Mouse (Mus musculus) thymus, postnatal 14 days (tissue): ENCODE measurements around the gene Arhgef28.

Experiments
- DNase-seq: peaks from one replicate; pipeline ENCODE4 v3.0.0; 2021

Gene Arhgef28

DNA sequence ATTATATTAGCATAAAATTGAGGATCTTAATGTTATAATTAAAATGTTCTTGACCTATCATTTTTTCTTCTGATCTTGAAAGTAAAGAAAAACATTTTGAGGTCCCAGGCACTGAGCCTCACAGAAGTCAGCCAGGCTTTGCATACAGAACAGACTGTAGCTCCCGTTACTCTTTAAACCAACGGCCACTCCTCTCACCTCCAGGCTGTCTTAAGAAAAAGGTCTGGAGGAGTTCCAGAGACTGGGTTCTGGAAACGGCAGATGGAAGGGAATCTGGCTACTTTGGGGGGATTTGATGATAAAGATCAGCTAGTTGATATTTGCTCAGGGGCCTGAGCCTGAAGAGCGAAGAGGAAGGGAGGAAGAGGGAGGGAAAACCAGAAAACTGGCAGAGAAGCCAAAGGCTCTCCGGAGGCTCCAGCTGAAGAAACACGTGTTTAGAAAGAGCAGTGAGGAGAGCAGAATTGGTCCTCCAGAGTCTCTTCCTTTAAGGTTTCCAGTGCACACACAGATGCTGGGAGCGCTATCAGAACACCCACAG is 251.2 kb downstream of the Arhgef28 start:
- DNase-seq, result no peak

DNA sequence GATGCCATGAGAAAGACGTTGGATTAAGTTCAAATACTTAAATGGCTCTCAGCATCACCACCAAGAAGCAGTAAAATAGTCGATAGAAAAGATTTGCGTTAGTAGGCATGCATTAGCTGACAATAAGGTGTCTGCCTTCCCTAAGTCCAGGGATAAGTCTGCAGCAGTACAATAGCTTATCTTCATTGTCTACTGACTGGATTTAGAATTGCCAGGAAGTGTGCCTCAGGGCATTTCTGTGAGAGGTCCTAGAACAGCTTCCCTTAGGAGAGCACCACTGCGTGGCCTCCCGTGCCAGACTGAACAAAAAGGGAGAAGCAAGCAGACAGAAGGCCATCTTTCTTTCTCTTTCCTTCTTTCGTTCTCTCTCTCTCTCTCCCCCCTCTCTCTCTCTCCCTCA is 252.2 kb downstream of the Arhgef28 start:
- no peak for DNase-seq

DNA sequence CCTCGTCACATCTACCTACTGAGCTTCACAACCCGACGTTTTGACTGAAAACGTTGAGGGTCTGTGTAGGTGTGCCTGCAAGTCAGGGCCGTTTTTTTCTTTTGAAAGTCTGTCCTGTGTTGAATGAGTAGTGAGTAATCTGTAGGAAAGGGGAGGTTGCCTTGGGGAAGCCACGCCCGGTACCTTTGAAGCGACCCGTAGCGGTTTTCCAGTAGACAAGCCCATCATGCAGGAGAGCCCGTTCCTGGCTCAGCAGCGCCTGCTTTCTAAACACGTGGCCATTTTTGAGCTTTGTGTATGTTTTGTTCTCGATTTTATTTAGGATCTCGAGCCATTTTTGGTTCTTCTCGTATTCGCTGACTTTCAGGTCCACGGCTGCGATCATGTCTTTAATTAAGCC is 252.7 kb downstream of the Arhgef28 start:
- DNase-seq, result no peak

DNA sequence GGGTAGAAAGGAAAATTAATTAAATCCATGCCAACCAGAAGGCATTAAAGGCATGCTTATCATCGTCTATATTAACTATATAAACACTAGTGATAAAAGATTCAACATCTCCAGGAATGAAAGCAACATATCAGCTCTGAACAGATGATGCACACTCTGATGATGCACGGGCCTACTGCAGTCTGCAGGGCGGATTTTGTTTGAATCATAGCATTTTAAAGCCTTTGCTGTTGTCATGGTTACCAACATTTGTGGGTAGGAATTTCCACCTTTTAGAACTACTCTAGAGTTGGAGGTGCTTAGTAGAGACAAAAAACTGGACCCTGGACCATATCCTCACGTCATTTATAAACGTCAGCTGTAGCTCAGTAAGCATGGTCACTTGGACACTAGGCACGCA is 257.4 kb downstream of the Arhgef28 start:
- DNase-seq, result no peak

DNA sequence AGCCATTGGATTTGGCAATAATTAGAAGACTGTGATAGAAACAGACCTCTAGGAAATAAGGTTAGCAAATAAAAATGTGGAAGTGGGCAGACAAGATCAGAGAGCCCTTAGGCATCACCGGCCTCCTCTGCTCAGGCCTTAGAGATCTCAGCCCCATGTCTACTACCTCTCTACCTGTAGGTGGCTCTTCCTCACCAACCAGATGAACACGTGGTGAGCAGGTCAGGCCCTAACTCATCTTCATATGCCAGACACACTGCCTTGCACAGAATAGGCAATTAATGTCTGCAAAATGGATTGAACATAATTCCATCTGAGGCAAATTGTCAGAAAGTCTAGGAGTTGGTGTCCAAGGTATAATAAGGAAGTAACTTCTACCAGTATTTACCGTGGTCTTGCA is 258.6 kb downstream of the Arhgef28 start:
- no peak for DNase-seq

DNA sequence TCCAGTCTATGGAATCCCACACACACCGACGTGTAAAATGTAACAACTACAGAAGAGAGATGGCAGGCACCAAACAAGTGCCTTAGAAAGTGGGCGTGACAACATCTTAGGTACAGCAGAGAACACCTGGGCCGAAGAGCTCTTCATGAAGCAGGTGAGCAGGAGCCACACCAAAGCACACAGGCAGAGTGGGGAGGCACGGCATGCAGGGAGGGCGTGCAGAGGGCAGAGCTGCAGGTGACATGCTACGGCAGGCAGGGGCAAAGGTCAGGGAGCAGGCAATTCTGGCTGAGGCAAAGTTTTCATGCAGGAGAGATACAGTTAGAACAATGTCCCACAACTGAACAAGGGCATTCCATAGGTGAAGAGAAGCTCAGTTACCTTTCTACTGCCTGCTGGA is 259.8 kb downstream of the Arhgef28 start:
- no peak for DNase-seq

DNA sequence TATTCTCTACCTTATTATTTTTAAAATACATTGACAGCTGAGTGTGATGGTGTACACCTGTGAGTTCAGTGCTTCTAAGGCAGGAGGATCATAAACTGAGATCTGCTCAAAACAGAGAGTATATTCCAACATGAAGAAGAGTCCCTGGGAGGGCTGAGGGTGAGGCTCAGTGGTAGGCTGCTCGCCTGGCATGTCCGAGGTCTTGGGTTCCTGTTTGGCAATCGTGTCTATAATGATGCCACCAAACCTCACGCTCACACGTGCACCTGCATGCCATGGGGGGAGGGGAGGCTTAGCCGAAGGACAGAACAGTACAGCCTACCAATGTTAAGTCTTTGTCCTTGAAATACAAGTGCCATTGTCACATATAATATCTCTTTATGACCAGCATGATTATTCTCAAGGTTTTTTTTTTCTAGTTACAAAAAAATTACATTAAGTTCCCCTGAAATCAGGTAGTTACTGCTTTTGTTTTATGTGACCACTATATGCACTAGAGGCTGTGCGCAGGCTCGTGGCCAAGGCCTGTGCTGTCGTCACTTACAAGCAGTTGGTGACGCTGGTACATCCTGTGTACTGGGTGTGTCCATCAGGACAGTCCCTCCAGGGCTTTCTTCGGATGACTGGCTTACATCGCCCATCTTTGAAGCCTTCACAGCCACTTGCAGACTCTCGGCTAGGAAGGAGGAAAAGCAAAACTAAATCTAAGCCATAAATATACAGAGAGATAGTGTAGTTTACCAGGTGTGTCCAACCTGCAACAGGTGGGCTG is 264.1 kb downstream of the Arhgef28 start:
- peak; percentile 26 for DNase-seq

DNA sequence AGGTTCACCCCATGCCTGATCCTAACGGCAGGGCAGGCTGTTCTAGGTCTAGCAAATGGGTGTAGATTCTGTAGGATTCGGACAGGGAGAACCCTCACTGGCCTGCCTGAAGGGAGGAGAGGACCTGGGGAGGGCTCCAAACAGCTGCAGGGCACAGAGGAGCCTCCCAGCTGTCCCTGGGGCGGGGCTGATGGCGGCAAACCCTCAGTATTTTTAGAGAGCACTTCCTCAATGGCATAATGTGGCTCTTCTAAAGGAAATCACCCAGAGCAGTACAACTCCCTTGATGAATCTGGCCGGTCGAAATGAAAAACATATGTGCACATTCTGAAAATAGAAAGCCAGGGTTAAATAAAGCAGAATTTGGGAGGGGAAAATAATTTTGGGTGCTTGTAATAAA is 265.1 kb downstream of the Arhgef28 start:
- DNase-seq, result peak; percentile 31

DNA sequence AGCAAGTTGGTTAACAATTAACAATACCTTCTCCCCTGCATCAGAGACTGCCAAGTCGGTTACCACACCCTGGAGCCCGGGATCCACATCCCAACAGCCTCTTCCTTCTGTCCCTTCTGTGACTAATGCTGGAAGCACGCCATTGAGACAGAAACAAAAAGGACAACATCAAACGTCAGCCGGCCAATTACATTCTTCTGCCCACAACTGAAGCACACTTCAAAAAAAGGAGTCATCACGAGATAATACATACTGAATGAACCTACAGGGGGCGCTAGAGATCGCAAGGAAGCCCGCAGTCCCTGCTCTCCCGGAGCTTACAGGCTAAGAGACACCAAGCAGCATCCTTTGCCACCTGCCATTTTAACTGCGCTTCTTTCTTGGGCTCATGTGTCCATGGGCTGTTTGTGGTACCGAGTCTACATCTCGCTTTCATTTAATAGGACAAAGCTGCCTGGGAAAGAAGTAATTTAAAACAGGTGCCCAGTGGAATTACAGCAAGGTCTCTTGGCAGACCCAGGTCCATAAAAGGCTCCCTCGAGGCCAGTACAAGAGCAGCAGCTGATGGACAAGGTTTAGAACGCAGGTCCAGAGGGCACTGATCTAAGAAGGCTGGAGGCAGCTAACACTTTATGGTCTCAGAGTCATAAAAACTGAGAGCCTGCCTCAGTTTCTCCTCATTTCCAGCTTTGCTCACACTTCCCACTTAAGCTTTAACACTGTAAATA is 266.6 kb downstream of the Arhgef28 start:
- DNase-seq, result peak; percentile 56

DNA sequence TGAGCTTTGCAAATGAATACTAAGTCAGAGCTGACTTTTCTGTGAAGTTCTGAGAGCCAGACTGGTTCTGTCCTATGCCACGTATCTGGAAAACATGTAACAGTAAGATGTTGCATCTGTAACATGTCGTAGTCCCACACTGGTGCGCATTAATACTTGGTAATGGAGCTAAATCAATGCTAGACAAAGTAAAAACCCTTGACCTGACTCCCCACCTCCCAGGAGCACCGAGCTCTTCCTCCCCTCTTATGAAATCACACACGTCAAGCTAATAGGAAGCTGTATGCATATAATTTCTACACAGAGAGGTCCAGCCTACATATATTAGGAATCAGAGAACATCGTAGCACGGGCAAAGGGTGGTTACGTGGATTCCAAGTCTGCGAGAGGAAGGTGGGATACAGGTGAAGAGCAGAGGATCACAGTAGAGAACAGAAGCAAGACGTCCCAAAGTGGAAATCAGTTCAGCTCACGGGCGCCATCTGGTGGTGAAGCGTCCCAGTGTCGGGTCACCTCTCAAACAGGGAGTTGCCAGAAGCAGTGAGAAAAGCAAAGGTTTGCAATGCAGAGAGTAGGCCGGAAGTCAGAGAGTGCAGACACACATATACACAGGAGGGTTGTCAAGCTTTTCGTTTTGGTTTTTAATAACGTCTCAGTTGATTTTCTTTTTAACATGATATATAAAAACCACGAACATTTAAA is 267.5 kb downstream of the Arhgef28 start:
- DNase-seq, result peak; percentile 94

DNA sequence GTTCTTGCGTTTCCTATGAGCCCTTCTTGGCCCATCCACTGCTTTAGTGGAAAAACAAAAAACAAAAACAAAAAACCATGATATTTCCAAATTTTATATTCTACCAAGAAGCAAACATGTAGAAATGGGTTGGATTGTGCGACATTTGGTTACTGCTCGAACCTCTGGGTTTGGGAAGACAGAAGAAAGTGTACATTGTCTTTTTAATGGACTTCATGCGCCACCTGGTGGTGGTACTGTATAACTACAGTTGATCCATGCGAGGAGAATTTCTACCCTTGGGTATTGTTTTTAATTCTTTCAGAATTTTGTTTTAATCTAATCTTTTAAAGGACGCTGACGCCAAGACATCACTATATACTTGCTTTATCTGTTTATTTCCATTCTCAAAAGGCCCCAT is 268.3 kb downstream of the Arhgef28 start:
- peak; percentile 56 for DNase-seq

DNA sequence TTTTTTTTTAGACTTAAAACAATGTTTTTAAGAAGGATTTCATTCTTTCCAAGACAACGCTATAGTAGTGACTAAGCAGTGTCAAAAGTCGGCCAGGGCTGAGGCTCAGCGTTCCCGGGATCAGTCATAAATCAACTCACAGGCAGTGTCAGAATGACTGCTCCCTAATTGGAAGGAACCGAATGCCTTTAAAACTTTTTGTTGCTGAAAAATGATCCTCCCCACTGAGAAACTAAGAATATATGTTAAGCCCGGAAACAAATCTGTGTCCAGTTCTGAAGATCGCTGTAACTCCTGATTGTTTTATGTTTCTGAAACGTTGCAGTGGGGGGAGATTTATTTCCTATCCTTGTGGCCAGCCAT is 278.1 kb downstream of the Arhgef28 start:
- no peak for DNase-seq

DNA sequence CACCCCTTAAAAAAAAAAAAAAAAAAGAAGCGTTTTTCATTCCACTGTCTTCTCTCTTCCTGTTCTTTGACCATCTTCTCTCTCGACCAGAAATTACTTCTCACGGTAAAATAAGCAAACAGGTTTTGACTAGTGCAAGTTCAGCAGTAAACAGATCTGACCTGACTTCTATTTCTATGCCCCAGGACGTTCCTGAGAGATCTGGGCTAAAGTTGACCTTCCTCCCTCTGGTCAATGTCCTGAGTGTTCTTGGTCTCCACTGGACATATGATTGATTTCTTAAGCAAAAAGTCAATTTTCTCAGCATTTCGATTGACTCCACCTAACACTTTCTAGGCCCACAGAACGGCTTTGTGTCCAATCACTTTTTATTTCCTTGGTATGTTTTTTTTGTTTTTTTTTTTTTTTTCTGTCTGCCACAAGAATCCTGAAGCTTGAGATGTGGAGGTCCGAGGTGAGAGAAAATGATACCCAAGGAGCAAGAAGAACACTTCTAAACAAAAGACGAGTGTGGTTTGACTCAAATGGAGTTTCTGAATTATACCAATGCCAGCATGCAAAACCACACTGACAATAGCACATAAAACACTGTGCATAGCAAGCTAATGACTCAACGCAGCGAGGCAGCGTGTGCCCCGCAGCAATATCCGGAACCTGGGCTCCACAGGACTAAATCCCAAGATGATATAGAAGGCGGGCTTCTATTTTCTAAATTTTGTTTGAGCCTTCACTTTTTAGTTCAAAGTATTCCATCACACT is 278.7 kb downstream of the Arhgef28 start:
- no peak for DNase-seq

DNA sequence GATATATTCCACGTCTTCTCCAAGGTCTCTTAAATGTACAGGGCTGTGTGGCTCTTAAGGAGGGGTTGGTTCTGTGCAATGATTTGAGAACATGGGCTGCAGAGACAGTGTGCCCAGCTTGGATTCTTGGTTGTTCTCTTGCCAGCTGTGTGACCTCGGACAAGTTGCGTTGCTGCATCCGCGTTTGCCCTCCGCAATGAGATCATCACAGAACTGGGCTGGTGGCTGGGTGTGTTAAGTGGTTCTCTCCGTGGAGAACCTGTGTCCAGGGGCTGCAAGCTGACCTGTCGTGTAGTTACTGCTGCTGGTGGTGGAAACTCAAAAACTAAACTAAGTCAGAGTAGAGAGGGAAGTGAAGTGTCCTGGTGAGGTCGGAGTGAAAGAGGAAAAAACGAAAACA is 279.9 kb downstream of the Arhgef28 start:
- no peak for DNase-seq

DNA sequence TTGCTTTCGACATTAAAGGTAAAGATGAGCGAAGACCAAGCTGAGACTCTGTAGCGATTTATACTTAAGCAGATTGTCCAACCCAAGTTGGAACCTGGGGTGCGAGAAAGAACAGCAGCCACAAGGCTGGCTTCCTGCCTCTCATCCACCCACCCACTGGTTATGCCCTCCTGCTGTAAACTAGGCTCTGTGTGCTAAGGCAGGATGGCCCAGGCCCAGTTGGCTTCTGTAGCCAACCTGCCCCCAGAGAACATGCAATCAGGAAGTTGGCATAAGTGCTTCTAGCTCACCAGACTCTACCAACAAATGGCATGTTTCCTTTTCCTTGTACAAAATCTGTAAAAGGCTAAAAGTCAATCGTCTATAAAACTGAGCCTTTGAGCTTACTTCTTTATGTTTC is 283.2 kb downstream of the Arhgef28 start:
- no peak for DNase-seq

DNA sequence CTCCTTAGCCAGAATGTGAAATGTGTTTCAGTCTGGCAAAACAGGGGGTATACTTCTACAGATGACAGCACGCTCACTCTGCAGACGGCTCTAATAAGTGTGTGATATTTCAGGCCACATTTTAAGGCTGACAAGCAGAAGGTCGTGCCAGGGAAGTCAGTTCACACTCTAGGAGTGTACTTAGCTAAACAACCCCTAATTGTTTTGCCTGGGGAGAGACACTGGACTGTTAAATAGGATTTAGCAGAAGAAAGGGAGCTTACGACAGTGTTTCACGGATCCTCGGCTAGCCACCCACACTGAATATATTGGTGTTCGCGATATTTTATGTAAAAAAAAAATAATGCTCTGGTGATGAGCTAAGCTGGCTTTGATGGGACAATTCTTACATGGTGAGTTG is 286.6 kb downstream of the Arhgef28 start:
- no peak for DNase-seq

DNA sequence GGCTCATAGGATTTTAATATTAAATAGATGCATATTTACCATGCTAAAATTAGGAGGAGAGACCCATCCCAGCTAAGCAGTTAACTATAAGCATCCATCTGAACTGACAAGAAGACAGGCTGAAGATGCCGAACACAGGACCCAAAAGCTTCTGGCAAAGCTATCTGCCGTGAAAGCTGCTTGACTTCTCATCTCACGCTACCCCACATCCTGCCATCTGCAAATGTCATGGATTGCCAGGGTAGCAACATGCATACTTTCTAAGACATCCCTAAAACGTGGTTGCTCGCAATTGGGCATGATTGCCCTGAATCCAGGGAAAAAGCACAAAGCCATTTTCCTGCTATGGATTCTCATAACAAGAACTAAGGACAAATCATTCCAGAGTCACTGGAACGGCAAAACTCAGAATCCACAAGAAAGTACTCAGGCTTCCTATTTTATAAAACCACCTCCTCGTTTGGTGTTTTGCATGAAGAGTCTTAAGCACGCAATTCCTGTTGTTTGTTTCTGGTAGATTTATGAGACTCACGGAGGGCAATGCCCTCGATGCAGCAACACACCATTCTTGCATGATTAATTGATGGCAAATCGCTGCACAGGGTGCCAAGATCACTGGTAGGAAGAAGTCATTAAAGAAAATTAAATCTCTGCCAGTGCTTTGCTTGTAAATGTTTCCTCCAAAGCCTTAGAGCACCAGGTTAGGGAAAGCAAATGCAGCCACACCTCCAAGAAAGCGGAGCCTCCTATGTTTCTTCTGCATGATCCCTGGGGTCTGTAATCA is 287.9 kb downstream of the Arhgef28 start:
- DNase-seq, result no peak

DNA sequence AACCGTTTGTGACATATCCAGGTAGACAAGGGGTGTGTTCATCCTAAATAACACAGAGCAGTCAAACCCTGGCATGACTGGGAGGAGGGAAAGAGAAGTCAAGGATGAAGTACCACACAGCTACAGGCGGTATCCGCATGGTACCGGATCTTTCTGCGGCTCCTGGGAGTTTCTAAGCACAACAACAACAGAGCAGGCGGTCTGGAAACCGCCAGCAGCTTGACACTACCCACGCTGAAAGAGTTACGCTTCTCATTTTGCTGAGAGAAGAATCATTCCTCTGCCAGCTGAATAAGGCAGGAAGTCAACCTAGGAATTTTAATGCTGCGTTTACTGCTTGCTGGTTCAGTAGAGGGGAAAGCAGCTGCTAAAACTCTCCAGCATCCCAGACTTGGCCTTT is 295.2 kb downstream of the Arhgef28 start:
- no peak for DNase-seq

DNA sequence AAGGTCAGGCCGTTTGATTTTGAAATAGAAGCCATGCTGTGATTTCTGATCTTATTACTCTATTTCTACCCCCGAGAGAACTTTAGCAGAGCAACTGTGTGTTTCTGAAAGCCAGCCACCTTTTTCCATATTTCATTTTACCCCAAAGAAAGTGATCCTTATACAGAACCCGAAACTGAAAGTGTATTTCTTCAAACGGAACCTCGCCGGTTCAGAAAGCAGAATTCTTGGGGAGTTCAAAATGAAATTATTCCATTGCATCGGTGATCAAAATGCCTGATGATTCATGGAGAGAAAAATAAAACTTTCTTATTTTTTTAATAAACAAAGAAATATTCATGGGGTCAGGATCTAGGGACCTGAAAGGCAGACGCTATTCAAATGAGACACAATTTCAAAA is 303.4 kb downstream of the Arhgef28 start:
- DNase-seq, result no peak

DNA sequence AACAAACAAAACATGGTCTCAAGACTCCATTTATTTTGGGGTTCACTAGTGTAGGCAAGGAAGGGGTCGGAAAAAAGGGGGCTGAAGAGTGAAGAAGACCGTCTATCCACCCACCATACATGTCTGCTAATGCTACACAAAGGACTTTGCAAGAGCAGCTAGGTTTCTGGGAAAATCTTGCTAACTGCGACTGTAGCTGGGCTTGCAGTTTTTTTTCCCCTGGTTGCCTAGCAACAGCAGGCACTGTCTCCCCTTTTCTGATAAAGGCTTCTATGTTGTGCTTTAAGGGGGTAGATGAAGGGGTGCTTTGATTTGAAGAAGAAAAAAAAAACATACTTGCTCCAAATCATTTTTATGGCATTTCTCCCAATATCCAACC is 305.9 kb downstream of the Arhgef28 start:
- no peak for DNase-seq

DNA sequence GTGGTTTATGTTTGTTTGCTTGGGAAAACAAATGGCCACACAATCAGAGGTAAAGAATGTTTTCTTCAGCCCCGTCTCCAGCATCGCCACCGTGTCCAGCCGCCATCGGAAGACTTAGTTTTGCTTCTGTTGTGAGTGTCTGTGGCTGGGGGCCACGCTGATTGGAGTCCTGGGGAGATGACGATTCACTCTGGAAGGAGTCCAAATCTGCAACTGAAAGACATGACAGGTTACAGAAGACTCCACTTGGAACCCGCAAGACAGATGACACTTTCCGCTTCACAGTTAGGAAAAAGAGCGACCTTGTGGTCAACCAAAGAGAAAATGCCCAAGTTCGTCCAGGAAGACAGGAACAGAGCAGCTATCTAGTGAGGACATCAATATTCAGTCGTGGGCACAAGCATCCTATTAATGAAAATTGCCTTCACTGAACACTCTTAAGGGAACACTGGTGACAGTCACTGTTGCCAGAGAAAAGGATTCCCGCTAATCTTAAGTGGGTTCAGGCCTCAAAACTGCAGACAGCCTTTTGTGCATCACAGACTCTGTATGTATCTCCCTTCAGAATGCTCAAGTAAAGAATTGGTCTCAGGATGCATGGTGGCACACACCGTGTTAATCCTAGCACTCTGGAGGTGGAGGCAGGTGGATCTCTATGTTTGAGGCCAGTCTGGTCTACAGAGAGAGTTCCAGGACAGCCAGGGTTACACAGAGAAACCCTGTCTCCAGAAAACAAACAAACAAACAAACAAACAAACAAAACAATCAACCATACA is 306.4 kb downstream of the Arhgef28 start:
- no peak for DNase-seq
